Mouse (Mus musculus) G1E (cell line): ENCODE results near the gene Ifnar2. TPM values are rescaled to one million over a fixed set of nuclear protein-coding genes. Genes with fewer than 3 reads are reported as not detected.

Experiments used
- ATAC-seq: 2 replicates; pipeline ENCODE4 v1.8.0; 2016; ENCODE audit warnings: mild to moderate bottlenecking; ENCODE audit not compliant: insufficient number of reproducible peaks, poor library complexity, low FRiP score, severe bottlenecking; ENCODE audit errors: extremely low read depth
- DNase-seq: peaks from one replicate; pipeline ENCODE4 v3.0.0; 2012; ENCODE audit warnings: low spot score
- H3K27me3 ChIP-seq: 2 replicates; pipeline ENCODE4 v1.6.1; 2012; ENCODE audit warnings: mild to moderate bottlenecking, low read length, inconsistent platforms; ENCODE audit not compliant: insufficient read depth
- H3K36me3 ChIP-seq: replicated peaks from 2 replicates; pipeline ENCODE3; 2012; ENCODE audit warnings: mild to moderate bottlenecking, inconsistent platforms
- H3K4me1 ChIP-seq: 2 replicates; pipeline ENCODE4 v1.6.1; 2012; ENCODE audit warnings: low read depth, low read length, inconsistent platforms, mixed read lengths; ENCODE audit not compliant: insufficient read depth
- H3K4me3 ChIP-seq: 2 replicates; pipeline ENCODE4 v1.5.1; 2012; ENCODE audit warnings: low read depth, mild to moderate bottlenecking, inconsistent platforms, low read length, moderate library complexity, mixed read lengths
- H3K9me3 ChIP-seq: replicated peaks from 2 replicates; pipeline ENCODE4 v1.6.1; 2012; ENCODE audit warnings: inconsistent platforms
- CTCF ChIP-seq: IDR thresholded peaks from 2 replicates; pipeline ENCODE4 v1.5.1; 2012; ENCODE audit warnings: low read depth, low read length, inconsistent platforms, mixed read lengths
- GATA1 ChIP-seq: IDR thresholded peaks from 2 replicates; pipeline ENCODE4 v1.6.1; 2012; ENCODE audit warnings: borderline replicate concordance, low read length, inconsistent platforms, mixed read lengths
- GATA2 ChIP-seq: IDR thresholded peaks from 2 replicates; pipeline ENCODE4 v1.6.1; 2012; ENCODE audit warnings: low read depth, low read length, inconsistent platforms, borderline replicate concordance
- POLR2AphosphoS5 ChIP-seq: IDR thresholded peaks from 2 replicates; pipeline ENCODE4 v1.6.1; 2012; ENCODE audit warnings: low read depth, low read length, inconsistent platforms; ENCODE audit not compliant: insufficient replicate concordance
- TAL1 ChIP-seq: conservative IDR thresholded peaks from 2 replicates; pipeline ENCODE4 v1.6.1; 2012; ENCODE audit warnings: low read depth, low read length, inconsistent platforms, mixed read lengths
- polyA plus RNA-seq: library from polyadenylated mRNA; stranded (reverse); fragments of >175 nt; gene quantifications from 2 replicates; pipeline ENCODE4 v1.2.3, GENCODE M21; 2012
- total RNA-seq, 2 experiments: library from RNA; stranded (forward) in 1 of 2; stranded (reverse) in 1 of 2; fragments of 200-1000 nt in 1 of 2; fragments of >200 nt in 1 of 2; fragmentation: Nextera tagmentation in 1 of 2; gene quantifications; 2 replicates each; pipeline ENCODE4 v1.2.3; 2014 to 2017

Gene Ifnar2
- total and polyA plus RNA-seq, 3 experiments: 27.3 to 186 (median 67.3) TPM

DNA sequence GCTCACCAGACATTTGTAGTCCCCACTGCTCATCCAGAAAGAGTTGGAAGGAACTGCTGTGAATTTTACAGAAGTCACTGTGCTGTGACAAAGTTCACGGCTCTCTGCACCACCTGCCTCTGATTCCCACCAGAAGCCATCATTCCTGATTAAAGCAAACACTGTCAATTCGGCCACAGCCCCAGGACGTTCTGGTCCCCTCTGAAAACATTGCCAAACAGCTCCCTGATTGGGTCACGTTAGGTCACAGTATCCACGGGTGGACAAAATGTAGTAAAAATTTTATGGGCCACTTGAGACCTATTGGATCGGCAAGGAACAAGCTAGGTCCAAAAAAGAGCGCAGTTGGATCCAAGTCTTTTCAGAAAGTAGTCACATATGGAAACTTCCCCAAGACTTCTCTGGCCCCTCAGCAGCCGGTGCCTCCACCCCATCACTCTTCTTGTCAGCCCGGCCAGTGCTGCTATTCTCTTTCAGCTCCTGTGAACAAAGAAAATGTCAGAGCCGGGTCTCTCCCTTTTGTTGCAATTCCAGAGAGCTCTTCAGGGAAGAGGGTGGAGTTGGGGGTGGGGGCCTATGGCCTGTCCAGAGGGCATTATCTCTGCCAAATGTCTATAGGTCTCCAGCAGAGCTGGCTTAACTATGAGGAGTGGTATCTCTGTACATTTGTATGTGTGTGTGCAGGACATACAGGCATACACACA lies 38.2 kb upstream of the Ifnar2 start:
- peaks cover 2% of the 10 kb centered on the region; the same call in 1 of the 2 replicates for H3K4me1 ChIP-seq
- H3K9me3 ChIP-seq: peaks cover 10% of the 10 kb centered on the region
- TF ChIP-seq GATA1 (no peak), CTCF (no peak), TAL1 (no peak), GATA2 (no peak), POLR2AphosphoS5 (no peak)
- H3K27me3 ChIP-seq: peaks cover 17% of the 10 kb centered on the region; the same call in 1 of the 2 replicates
- no peak for DNase-seq
- ATAC-seq: no peak
- H3K36me3 ChIP-seq: no peaks in the 10 kb centered on the region
- H3K4me3 ChIP-seq: no peak overlapping the region

DNA sequence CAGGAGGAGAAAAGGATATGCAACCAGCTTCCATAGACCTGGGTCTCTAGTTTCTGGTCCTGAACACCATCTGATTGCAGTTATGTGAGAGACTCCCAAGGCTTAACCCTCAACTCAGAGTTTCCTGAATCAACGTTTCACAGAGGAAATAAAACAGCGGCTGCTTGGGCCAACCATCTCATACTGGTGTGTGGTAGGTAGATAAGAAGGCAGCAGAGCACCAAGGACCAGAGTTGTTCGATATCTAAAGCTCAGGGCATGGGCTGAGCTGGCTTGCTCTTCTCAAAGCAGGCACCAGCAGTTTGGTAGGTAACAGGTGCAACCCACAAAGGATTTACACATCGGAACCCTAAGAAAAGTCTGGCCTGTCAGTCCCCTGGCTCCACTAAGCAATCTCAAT lies 35.8 kb upstream of the Ifnar2 start:
- TF ChIP-seq GATA2 (no peak), CTCF (no peak), POLR2AphosphoS5 (no peak)

DNA sequence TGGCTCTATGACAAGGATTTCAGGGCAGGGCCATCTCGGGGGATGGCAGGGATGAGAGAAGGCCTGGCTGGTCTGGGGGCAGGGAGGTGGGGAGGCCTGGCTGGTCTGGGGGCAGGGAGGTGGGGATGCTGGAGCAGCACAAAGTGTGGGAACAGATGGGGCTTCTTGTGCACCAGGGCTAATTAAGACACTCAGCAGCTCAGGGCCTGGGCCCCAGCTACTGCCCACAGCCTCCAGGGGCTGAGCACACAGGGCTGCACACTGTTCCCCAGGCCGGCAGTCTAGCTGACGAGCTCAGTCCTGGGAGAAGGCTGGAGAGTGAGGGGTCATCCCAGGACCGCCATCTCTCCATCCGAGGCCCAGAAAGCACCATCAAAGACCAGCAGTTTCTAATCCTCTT lies 35.1 kb upstream of the Ifnar2 start:
- no peak overlapping the region for H3K4me3 ChIP-seq

More for the DNA sequence above, 35.8 kb upstream of the Ifnar2 start:
- Histone ChIP-seq H3K4me1 (peaks cover 2% of the 10 kb centered on the region; the same call in 1 of the 2 replicates), H3K27me3 (peaks cover 17% of the 10 kb centered on the region; the same call in 1 of the 2 replicates), H3K36me3 (no peaks in the 10 kb centered on the region), H3K4me3 (no peak overlapping the region), H3K9me3 (peaks cover 10% of the 10 kb centered on the region)
- DNase-seq: no peak
- no peak for ATAC-seq

DNA sequence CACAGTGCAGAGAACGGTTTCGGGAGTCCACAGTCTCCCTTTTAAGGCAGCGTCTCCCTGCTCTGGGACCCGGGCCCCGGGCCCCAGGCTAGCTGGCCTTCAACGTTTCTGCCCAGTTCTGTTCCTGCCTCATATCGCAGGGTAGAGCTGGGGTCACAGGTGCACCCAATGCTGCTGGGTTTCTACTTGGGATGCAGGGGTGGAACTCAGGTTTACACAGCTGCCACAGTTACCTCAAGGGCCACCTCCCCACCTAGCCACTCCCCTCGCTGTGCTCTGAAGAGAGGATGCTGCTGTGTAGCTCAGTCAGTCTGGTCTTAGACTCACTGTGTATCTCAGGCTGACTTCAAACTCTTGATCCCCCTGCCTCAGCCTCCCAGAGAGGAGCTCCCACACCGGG lies 26.1 kb upstream of the Ifnar2 start:
- H3K36me3 ChIP-seq: no peaks in the 10 kb centered on the region
- ATAC-seq (no peak), DNase-seq (no peak)
- H3K4me3 ChIP-seq: no peak overlapping the region
- H3K9me3 ChIP-seq: peaks cover 2% of the 10 kb centered on the region; the same call in 1 of the 2 replicates
- no peak for TF ChIP-seq CTCF
- no peak for TF ChIP-seq TAL1
- no peak for TF ChIP-seq GATA1
- TF ChIP-seq POLR2AphosphoS5: no peak
- TF ChIP-seq GATA2: no peak
- peaks cover 12% of the 10 kb centered on the region for H3K4me1 ChIP-seq
- peaks cover 5% of the 10 kb centered on the region; the same call in 1 of the 2 replicates for H3K27me3 ChIP-seq

More for the DNA sequence above, 35.1 kb upstream of the Ifnar2 start:
- peaks cover 2% of the 10 kb centered on the region; the same call in 1 of the 2 replicates for H3K4me1 ChIP-seq
- no peaks in the 10 kb centered on the region for H3K36me3 ChIP-seq
- peaks cover 10% of the 10 kb centered on the region for H3K9me3 ChIP-seq
- DNase-seq (no peak), ATAC-seq (no peak)
- TF ChIP-seq GATA1: no peak
- no peak for TF ChIP-seq GATA2
- no peak for TF ChIP-seq CTCF
- TF ChIP-seq POLR2AphosphoS5: no peak
- TF ChIP-seq TAL1: no peak
- peaks cover 17% of the 10 kb centered on the region; the same call in 1 of the 2 replicates for H3K27me3 ChIP-seq

DNA sequence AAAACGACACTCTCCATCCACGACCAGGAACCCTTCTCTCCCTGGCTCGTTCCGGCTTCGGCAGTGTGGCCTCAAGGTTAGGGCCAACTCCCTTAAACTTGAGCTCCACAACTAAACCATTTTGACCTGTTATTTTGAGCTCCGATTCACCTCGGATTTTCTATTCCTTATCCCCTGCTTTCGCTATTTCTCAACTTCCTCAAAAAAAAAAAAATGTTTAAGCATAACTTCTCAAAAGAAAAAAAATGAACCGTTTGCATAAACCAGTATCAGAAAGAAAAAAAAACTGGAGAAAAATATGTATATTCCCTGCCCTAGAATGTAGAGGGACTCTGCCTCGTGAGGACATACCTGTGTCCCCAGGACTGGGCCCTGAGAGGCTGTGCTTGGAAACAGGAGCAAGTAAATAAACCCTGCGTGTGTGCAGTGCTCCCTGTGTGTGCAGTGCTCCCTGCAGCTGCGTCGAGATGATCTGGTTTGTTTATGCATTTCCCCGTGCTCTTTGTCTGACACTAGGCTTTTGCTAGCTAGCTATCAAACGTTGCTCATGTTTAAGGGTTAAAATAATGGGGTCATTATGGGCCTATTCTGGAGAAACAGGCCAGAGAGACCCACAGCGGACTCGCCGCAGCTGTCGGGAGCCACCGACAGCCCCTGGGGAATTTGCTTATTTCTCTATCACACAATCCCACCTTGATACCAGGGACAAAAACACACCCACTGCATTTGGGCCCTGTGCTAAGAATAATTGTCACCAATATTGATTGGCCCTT lies 24.9 kb upstream of the Ifnar2 start:
- no peak overlapping the region for H3K4me3 ChIP-seq
- peaks cover 2% of the 10 kb centered on the region; the same call in 1 of the 2 replicates for H3K9me3 ChIP-seq
- H3K36me3 ChIP-seq: no peaks in the 10 kb centered on the region
- DNase-seq (no peak), ATAC-seq (no peak)
- TF ChIP-seq POLR2AphosphoS5: no peak
- no peak for TF ChIP-seq CTCF
- no peak for TF ChIP-seq GATA1
- TF ChIP-seq TAL1: no peak
- no peak for TF ChIP-seq GATA2
- H3K27me3 ChIP-seq: peaks cover 5% of the 10 kb centered on the region; the same call in 1 of the 2 replicates
- peaks cover 20% of the 10 kb centered on the region for H3K4me1 ChIP-seq

DNA sequence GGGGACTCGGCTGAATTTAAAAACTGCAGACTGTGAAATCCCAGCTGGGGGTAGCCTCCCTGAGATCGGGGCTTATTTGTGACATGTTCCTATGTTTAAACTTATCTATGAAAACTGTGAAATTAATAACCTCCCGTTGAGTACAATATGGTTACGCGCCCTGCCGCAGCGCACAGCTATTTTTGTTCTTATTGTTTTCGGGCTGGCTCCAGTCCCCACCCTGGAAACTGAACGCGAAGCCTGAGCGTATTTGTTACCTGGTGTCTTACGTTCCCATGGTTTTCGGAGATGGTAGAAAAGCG lies 24.4 kb upstream of the Ifnar2 start:
- Histone ChIP-seq H3K4me1 (peaks cover 25% of the 10 kb centered on the region), H3K4me3 (no peak overlapping the region), H3K9me3 (peaks cover 2% of the 10 kb centered on the region; the same call in 1 of the 2 replicates), H3K27me3 (peaks cover 5% of the 10 kb centered on the region; the same call in 1 of the 2 replicates), H3K36me3 (no peaks in the 10 kb centered on the region)
- ATAC-seq (no peak), DNase-seq (no peak)
- TF ChIP-seq TAL1: no peak
- TF ChIP-seq POLR2AphosphoS5: no peak
- TF ChIP-seq CTCF: no peak
- no peak for TF ChIP-seq GATA1
- no peak for TF ChIP-seq GATA2
